Mouse (Mus musculus) urinary bladder, postnatal 14 days (tissue): ENCODE data around the gene Zfp3.
"Not testable (repeated sequence)": the region's sequence is repeated elsewhere in the genome, so short reads cannot be mapped to it uniquely, and the experiment has no call there.

Experiments
- DNase-seq: peaks from one replicate; pipeline ENCODE4 v3.0.0; 2021; ENCODE audit warnings: low spot score

Gene Zfp3

GRCm38 (mm10) chr11:70755645-70756044, 8.4 kb upstream of the Zfp3 start:
- peak; percentile 88 for DNase-seq

- not testable (repeated sequence) for DNase-seq
Measured at GRCm38 (mm10) chr11:70760446-70760845, 3.6 kb upstream of the Zfp3 start.

- no peak for DNase-seq
Measured at GRCm38 (mm10) chr11:70762641-70763040, 1.4 kb upstream of the Zfp3 start.

GRCm38 (mm10) chr11:70763582-70763935, 450 bp upstream of the Zfp3 start:
- no peak for DNase-seq

- peak; percentile 46 for DNase-seq
Measured at GRCm38 (mm10) chr11:70765776-70766445, 1.9 kb downstream of the Zfp3 start.

GRCm38 (mm10) chr11:70770804-70771203, 6.8 kb downstream of the Zfp3 start:
- no peak for DNase-seq

GRCm38 (mm10) chr11:70776830-70777571, 13.0 kb downstream of the Zfp3 start:
- DNase-seq = peak; percentile 64

GRCm38 (mm10) chr11:70777634-70778033, 13.6 kb downstream of the Zfp3 start:
- DNase-seq = no peak

- not testable (repeated sequence) for DNase-seq
Measured at GRCm38 (mm10) chr11:70778058-70778457, 14.0 kb downstream of the Zfp3 start.

- DNase-seq = no peak
Measured at GRCm38 (mm10) chr11:70785908-70786307, 21.9 kb downstream of the Zfp3 start.

- DNase-seq = no peak
Measured at GRCm38 (mm10) chr11:70787052-70787451, 23.0 kb downstream of the Zfp3 start.

GRCm38 (mm10) chr11:70788972-70789655, 25.1 kb downstream of the Zfp3 start:
- DNase-seq = no peak

GRCm38 (mm10) chr11:70790426-70790825, 26.4 kb downstream of the Zfp3 start:
- no peak for DNase-seq

- DNase-seq = no peak
Measured at GRCm38 (mm10) chr11:70790874-70791551, 27.0 kb downstream of the Zfp3 start.

GRCm38 (mm10) chr11:70791676-70792075, 27.7 kb downstream of the Zfp3 start:
- no peak for DNase-seq

- DNase-seq = no peak
Measured at GRCm38 (mm10) chr11:70792409-70792808, 28.4 kb downstream of the Zfp3 start.

- DNase-seq = no peak
Measured at GRCm38 (mm10) chr11:70802208-70802864, 38.3 kb downstream of the Zfp3 start.

GRCm38 (mm10) chr11:70802865-70803261, 38.9 kb downstream of the Zfp3 start:
- no peak for DNase-seq

- no peak for DNase-seq
Measured at GRCm38 (mm10) chr11:70803711-70804200, 39.7 kb downstream of the Zfp3 start.

- no peak for DNase-seq
Measured at GRCm38 (mm10) chr11:70804395-70804794, 40.4 kb downstream of the Zfp3 start.

GRCm38 (mm10) chr11:70805641-70806175, 41.7 kb downstream of the Zfp3 start:
- DNase-seq = no peak
